Mouse (Mus musculus): ENCODE measurements around the gene Kprp. TPM values are rescaled to one million over a fixed set of nuclear protein-coding genes. Genes with fewer than 3 reads are reported as not detected.

Kprp gene
- total and polyA plus RNA-seq, 3 experiments, result not detected

- no peak for TF ChIP-seq POLR2A (IDR thresholded peaks at IDR 0.05; ENCODE audit: control insufficient read depth in 1 of 2, insufficient read depth in 1 of 2, low read depth in 1 of 2, low read length in 2 of 2, poor library complexity in 1 of 2)
- TF ChIP-seq POLR2AphosphoS5 (IDR thresholded peaks at IDR 0.05; ENCODE audit: borderline replicate concordance, low read depth, low read length), result no peak
- TF ChIP-seq MYB (IDR thresholded peaks at IDR 0.05; ENCODE audit: low read depth, low read length), result no peak
- TF ChIP-seq ZC3H11A (IDR thresholded peaks at IDR 0.05; ENCODE audit: low read depth, low read length), result no peak
- Histone ChIP-seq H3K36me3 (ENCODE audit: control insufficient read depth in 1 of 2, insufficient read depth in 2 of 2, low read length in 2 of 2) (no peaks in the 10 kb centered on the region), H3K4me3 (ENCODE audit: control insufficient read depth in 1 of 2, insufficient read depth in 1 of 2, low read depth in 2 of 2, low read length in 2 of 2) (no peak within 1 kb of the TSS), H3K27me3 (ENCODE audit: control insufficient read depth in 1 of 2, insufficient read depth in 2 of 2, low read length in 2 of 2) (no peaks in the 10 kb centered on the region), H3K27ac (ENCODE audit: control insufficient read depth, low read depth, low read length) (no peak within 1 kb of the TSS), H3K79me2 (ENCODE audit: control insufficient read depth, insufficient read depth, low read length, poor library complexity) (no peaks in the 10 kb centered on the region), H3K4me1 (ENCODE audit: control insufficient read depth in 1 of 2, insufficient read depth in 2 of 2, low read length in 2 of 2) (no peaks in the 10 kb centered on the region), H3K9me3 (replicated peaks; ENCODE audit: insufficient read depth, low read length) (no peaks in the 10 kb centered on the region), H3K9ac (ENCODE audit: control insufficient read depth, low read depth, low read length, poor library complexity, severe bottlenecking) (no peak within 1 kb of the TSS)
- DNase-seq (ENCODE audit: low read depth, low spot score), result no peak
Measured at GRCm38 (mm10) chr3:92807791-92808190, 19.3 kb downstream of the Kprp start, which contains the start of gene Lce1k. Lce1k (minus strand) TSS chr3:92807891.

- no peak for DNase-seq (ENCODE audit: low read depth, low spot score)
- no peaks in the 10 kb centered on the region for H3K36me3 ChIP-seq (ENCODE audit: control insufficient read depth in 1 of 2, insufficient read depth in 2 of 2, low read length in 2 of 2)
- H3K27me3 ChIP-seq (ENCODE audit: control insufficient read depth in 1 of 2, insufficient read depth in 2 of 2, low read length in 2 of 2), result no peaks in the 10 kb centered on the region
- H3K27ac ChIP-seq (ENCODE audit: control insufficient read depth, low read depth, low read length), result no peak within 1 kb of the TSS
- H3K9ac ChIP-seq (ENCODE audit: control insufficient read depth, low read depth, low read length, poor library complexity, severe bottlenecking), result no peak within 1 kb of the TSS
- H3K4me1 ChIP-seq (ENCODE audit: control insufficient read depth in 1 of 2, insufficient read depth in 2 of 2, low read length in 2 of 2), result no peaks in the 10 kb centered on the region
- no peaks in the 10 kb centered on the region for H3K79me2 ChIP-seq (ENCODE audit: control insufficient read depth, insufficient read depth, low read length, poor library complexity)
- H3K9me3 ChIP-seq (replicated peaks; ENCODE audit: insufficient read depth, low read length), result no peaks in the 10 kb centered on the region
- TF ChIP-seq KAT2A (conservative IDR thresholded peaks at IDR 0.05; ENCODE audit: low read depth, low read length) (no peak), GABPA (IDR thresholded peaks at IDR 0.05; ENCODE audit: low read depth, low read length) (no peak), NELFE (IDR thresholded peaks at IDR 0.05; ENCODE audit: low read depth, low read length) (no peak), E2F4 (IDR thresholded peaks at IDR 0.05; ENCODE audit: borderline replicate concordance, low read depth, low read length) (no peak), USF2 (IDR thresholded peaks at IDR 0.05; ENCODE audit: borderline replicate concordance in 1 of 2, insufficient read depth in 1 of 2, low read depth in 1 of 2, low read length in 2 of 2) (no peak), ZNF384 (IDR thresholded peaks at IDR 0.05; ENCODE audit: low read depth, low read length) (no peak), MAZ (IDR thresholded peaks at IDR 0.05; ENCODE audit: low read depth, low read length) (no peak)
- H3K4me3 ChIP-seq (ENCODE audit: control insufficient read depth in 1 of 2, insufficient read depth in 1 of 2, low read depth in 2 of 2, low read length in 2 of 2), result no peak within 1 kb of the TSS
Measured at GRCm38 (mm10) chr3:92790414-92790813, 36.6 kb downstream of the Kprp start, which contains the start of gene Lce1j. Lce1j (minus strand) TSS chr3:92790514.

DNA sequence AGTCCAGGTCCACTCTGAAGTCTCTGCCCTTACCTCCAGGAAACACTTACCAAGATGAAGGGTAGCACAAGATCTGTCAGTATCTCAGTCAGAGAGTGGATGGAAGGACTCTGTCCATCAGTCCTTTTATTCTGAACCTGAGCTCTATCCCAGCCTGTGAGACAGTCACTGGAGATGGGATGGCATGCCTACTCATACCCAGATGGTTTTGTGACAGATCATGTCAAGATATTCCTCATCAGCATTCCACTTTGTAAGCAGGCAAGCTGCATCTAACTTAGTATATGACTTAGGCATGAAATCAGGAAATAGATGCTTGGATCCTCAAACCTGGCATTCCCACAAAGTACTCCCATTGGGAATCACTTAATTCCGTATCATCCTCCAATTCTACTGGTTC, 48.2 kb downstream of the Kprp start, which contains the start of gene Lce1i:
Gene Lce1i, minus strand, starts transcription at position 101 of the 400 bp plus-strand sequence.
- no peak for TF ChIP-seq MYC (IDR thresholded peaks at IDR 0.05; ENCODE audit: low read depth, low read length)
- TF ChIP-seq ZNF384 (IDR thresholded peaks at IDR 0.05; ENCODE audit: low read depth, low read length), result no peak
- TF ChIP-seq TBP (IDR thresholded peaks at IDR 0.05; ENCODE audit: low read depth, low read length), result no peak
- no peak for TF ChIP-seq ELF1 (IDR thresholded peaks at IDR 0.05; ENCODE audit: low read depth, low read length)
- no peak for TF ChIP-seq MEF2A (IDR thresholded peaks at IDR 0.05; ENCODE audit: extremely low read depth, insufficient replicate concordance, low read depth, low read length, poor library complexity, severe bottlenecking)
- no peak for TF ChIP-seq MXI1 (IDR thresholded peaks at IDR 0.05; ENCODE audit: low read depth, low read length)
- no peak for TF ChIP-seq CHD2 (IDR thresholded peaks at IDR 0.05; ENCODE audit: low read length)
- TF ChIP-seq BHLHE40 (IDR thresholded peaks at IDR 0.05; ENCODE audit: borderline replicate concordance, low read depth, low read length), result no peak
- TF ChIP-seq JUND (IDR thresholded peaks at IDR 0.05; ENCODE audit: low read depth, low read length), result no peak
- no peak for TF ChIP-seq TCF12 (IDR thresholded peaks at IDR 0.05; ENCODE audit: low read depth, low read length)
- no peak for TF ChIP-seq MYB (IDR thresholded peaks at IDR 0.05; ENCODE audit: low read depth, low read length)
- TF ChIP-seq MAZ (IDR thresholded peaks at IDR 0.05; ENCODE audit: low read depth, low read length), result no peak
- H3K9me3 ChIP-seq (replicated peaks; ENCODE audit: insufficient read depth, low read length), result no peaks in the 10 kb centered on the region
- DNase-seq (ENCODE audit: low read depth, low spot score), result no peak
- H3K4me3 ChIP-seq (ENCODE audit: control insufficient read depth in 1 of 2, insufficient read depth in 1 of 2, low read depth in 2 of 2, low read length in 2 of 2), result no peak within 1 kb of the TSS
- no peak within 1 kb of the TSS for H3K9ac ChIP-seq (ENCODE audit: control insufficient read depth, low read depth, low read length, poor library complexity, severe bottlenecking)
- H3K27me3 ChIP-seq (ENCODE audit: control insufficient read depth in 1 of 2, insufficient read depth in 2 of 2, low read length in 2 of 2), result no peaks in the 10 kb centered on the region
- no peaks in the 10 kb centered on the region for H3K36me3 ChIP-seq (ENCODE audit: control insufficient read depth in 1 of 2, insufficient read depth in 2 of 2, low read length in 2 of 2)
- no peak within 1 kb of the TSS for H3K27ac ChIP-seq (ENCODE audit: control insufficient read depth, low read depth, low read length)
- H3K79me2 ChIP-seq (ENCODE audit: control insufficient read depth, insufficient read depth, low read length, poor library complexity), result no peaks in the 10 kb centered on the region
- H3K4me1 ChIP-seq (ENCODE audit: control insufficient read depth in 1 of 2, insufficient read depth in 2 of 2, low read length in 2 of 2), result no peaks in the 10 kb centered on the region

Measured in MEL (cell line).